Mouse (Mus musculus) erythroid progenitor cell, adult 5-6 weeks (primary cell): ENCODE results near the gene Gm13285. TPM values are rescaled to one million over a fixed set of nuclear protein-coding genes. Genes with fewer than 3 reads are reported as not detected.

Experiments
- total RNA-seq, 2 experiments: library from RNA; stranded (forward) in 1 of 2; stranded (reverse) in 1 of 2; fragments of 150-400 nt in 1 of 2; fragments of 186-747, 209-891 nt in 1 of 2; gene quantifications; 2 replicates each; pipeline versions ENCODE4 v1.2.3 to v1.2.4; 2015 to 2017; ENCODE audit warnings: low replicate concordance in 2 of 2

Gm13285 gene
- total RNA-seq, 2 experiments from 2014 or later, result not detected

Other genes starting within 250 kb of the Gm13285 start
Only the 30 nearest of the 31 such genes appear.
- gene Ifna14, start 227.9 kb upstream of the Gm13285 start, total RNA-seq (2015; ENCODE audit: low replicate concordance), result not detected in 2 replicates
- not detected in 2 replicates for gene Ifna14, start 227.9 kb upstream of the Gm13285 start, total RNA-seq (2017; ENCODE audit: low replicate concordance)
- not detected in 2 replicates for gene Ifna9, start 207.3 kb upstream of the Gm13285 start, total RNA-seq (2015; ENCODE audit: low replicate concordance)
- not detected in 2 replicates for gene Ifna9, start 207.3 kb upstream of the Gm13285 start, total RNA-seq (2017; ENCODE audit: low replicate concordance)
- not detected in 2 replicates for gene Ifna12, start 196.3 kb upstream of the Gm13285 start, total RNA-seq (2015; ENCODE audit: low replicate concordance)
- not detected in 2 replicates for gene Ifna12, start 196.3 kb upstream of the Gm13285 start, total RNA-seq (2017; ENCODE audit: low replicate concordance)
- gene C87499, start 165.3 kb upstream of the Gm13285 start, total RNA-seq (2015; ENCODE audit: low replicate concordance), result not detected in 2 replicates
- gene C87499, start 165.3 kb upstream of the Gm13285 start, total RNA-seq (2017; ENCODE audit: low replicate concordance), result not detected in 2 replicates
- not detected in 2 replicates for gene Ifna13, start 155.2 kb upstream of the Gm13285 start, total RNA-seq (2015; ENCODE audit: low replicate concordance)
- gene Ifna13, start 155.2 kb upstream of the Gm13285 start, total RNA-seq (2017; ENCODE audit: low replicate concordance), result not detected in 2 replicates
- not detected in 2 replicates for gene Ifna16, start 122.7 kb upstream of the Gm13285 start, total RNA-seq (2015; ENCODE audit: low replicate concordance)
- not detected in 2 replicates for gene Ifna16, start 122.7 kb upstream of the Gm13285 start, total RNA-seq (2017; ENCODE audit: low replicate concordance)
- not detected in 2 replicates for gene Ifna2, start 115.8 kb upstream of the Gm13285 start, total RNA-seq (2015; ENCODE audit: low replicate concordance)
- gene Ifna2, start 115.8 kb upstream of the Gm13285 start, total RNA-seq (2017; ENCODE audit: low replicate concordance), result not detected in 2 replicates
- not detected in 2 replicates for gene Ifnab, start 108.3 kb upstream of the Gm13285 start, total RNA-seq (2015; ENCODE audit: low replicate concordance)
- gene Ifnab, start 108.3 kb upstream of the Gm13285 start, total RNA-seq (2017; ENCODE audit: low replicate concordance), result not detected in 2 replicates
- not detected in 2 replicates for gene Gm26566, start 77.9 kb upstream of the Gm13285 start, total RNA-seq (2015; ENCODE audit: low replicate concordance)
- 0.51 TPM in 1 of 2 replicates, not detected in the other for gene Gm26566, start 77.9 kb upstream of the Gm13285 start, total RNA-seq (2017; ENCODE audit: low replicate concordance)
- gene Klhl9, start 77.2 kb upstream of the Gm13285 start, total RNA-seq (2015; ENCODE audit: low replicate concordance), result 20.1 and 22.0 TPM in 2 replicates
- gene Klhl9, start 77.2 kb upstream of the Gm13285 start, total RNA-seq (2017; ENCODE audit: low replicate concordance), result 21.1 and 31.8 TPM in 2 replicates
- not detected in 2 replicates for gene Gm13271, start 44.8 kb upstream of the Gm13285 start, total RNA-seq (2015; ENCODE audit: low replicate concordance)
- gene Gm13271, start 44.8 kb upstream of the Gm13285 start, total RNA-seq (2017; ENCODE audit: low replicate concordance), result not detected in 2 replicates
- not detected in 2 replicates for gene Gm13283, start 39.5 kb upstream of the Gm13285 start, total RNA-seq (2015; ENCODE audit: low replicate concordance)
- gene Gm13283, start 39.5 kb upstream of the Gm13285 start, total RNA-seq (2017; ENCODE audit: low replicate concordance), result not detected in 2 replicates
- not detected in 2 replicates for gene Gm13290, start 25.8 kb upstream of the Gm13285 start, total RNA-seq (2015; ENCODE audit: low replicate concordance)
- gene Gm13290, start 25.8 kb upstream of the Gm13285 start, total RNA-seq (2017; ENCODE audit: low replicate concordance), result not detected in 2 replicates
- gene Gm13289, start 22.7 kb upstream of the Gm13285 start, total RNA-seq (2015; ENCODE audit: low replicate concordance), result not detected in 2 replicates
- gene Gm13289, start 22.7 kb upstream of the Gm13285 start, total RNA-seq (2017; ENCODE audit: low replicate concordance), result not detected in 2 replicates
- gene Gm13272, start 19.8 kb upstream of the Gm13285 start, total RNA-seq (2015; ENCODE audit: low replicate concordance), result not detected in 2 replicates
- not detected in 2 replicates for gene Gm13272, start 19.8 kb upstream of the Gm13285 start, total RNA-seq (2017; ENCODE audit: low replicate concordance)
- gene Ifnz, start 17.5 kb upstream of the Gm13285 start, total RNA-seq (2015; ENCODE audit: low replicate concordance), result not detected in 2 replicates
- gene Ifnz, start 17.5 kb upstream of the Gm13285 start, total RNA-seq (2017; ENCODE audit: low replicate concordance), result not detected in 2 replicates
- not detected in 2 replicates for gene Gm13276, start 14.0 kb upstream of the Gm13285 start, total RNA-seq (2015; ENCODE audit: low replicate concordance)
- gene Gm13276, start 14.0 kb upstream of the Gm13285 start, total RNA-seq (2017; ENCODE audit: low replicate concordance), result not detected in 2 replicates
- gene Gm13277, start 11.0 kb upstream of the Gm13285 start, total RNA-seq (2015; ENCODE audit: low replicate concordance), result not detected in 2 replicates
- gene Gm13277, start 11.0 kb upstream of the Gm13285 start, total RNA-seq (2017; ENCODE audit: low replicate concordance), result not detected in 2 replicates
- gene Gm13278, start 8.1 kb upstream of the Gm13285 start, total RNA-seq (2015; ENCODE audit: low replicate concordance), result not detected in 2 replicates
- gene Gm13278, start 8.1 kb upstream of the Gm13285 start, total RNA-seq (2017; ENCODE audit: low replicate concordance), result not detected in 2 replicates
- not detected in 2 replicates for gene Gm13275, start 5.2 kb upstream of the Gm13285 start, total RNA-seq (2015; ENCODE audit: low replicate concordance)
- not detected in 2 replicates for gene Gm13275, start 5.2 kb upstream of the Gm13285 start, total RNA-seq (2017; ENCODE audit: low replicate concordance)
- not detected in 2 replicates for gene Gm13279, start 2.3 kb upstream of the Gm13285 start, total RNA-seq (2015; ENCODE audit: low replicate concordance)
- gene Gm13279, start 2.3 kb upstream of the Gm13285 start, total RNA-seq (2017; ENCODE audit: low replicate concordance), result not detected in 2 replicates
- not detected in 2 replicates for gene Gm13287, start 3.6 kb downstream of the Gm13285 start, total RNA-seq (2015; ENCODE audit: low replicate concordance)
- gene Gm13287, start 3.6 kb downstream of the Gm13285 start, total RNA-seq (2017; ENCODE audit: low replicate concordance), result not detected in 2 replicates
- gene Gm13288, start 5.9 kb downstream of the Gm13285 start, total RNA-seq (2015; ENCODE audit: low replicate concordance), result not detected in 2 replicates
- not detected in 2 replicates for gene Gm13288, start 5.9 kb downstream of the Gm13285 start, total RNA-seq (2017; ENCODE audit: low replicate concordance)
- not detected in 2 replicates for gene Ifna7, start 16.6 kb downstream of the Gm13285 start, total RNA-seq (2015; ENCODE audit: low replicate concordance)
- not detected in 2 replicates for gene Ifna7, start 16.6 kb downstream of the Gm13285 start, total RNA-seq (2017; ENCODE audit: low replicate concordance)
- not detected in 2 replicates for gene Ifna11, start 20.3 kb downstream of the Gm13285 start, total RNA-seq (2015; ENCODE audit: low replicate concordance)
- gene Ifna11, start 20.3 kb downstream of the Gm13285 start, total RNA-seq (2017; ENCODE audit: low replicate concordance), result not detected in 2 replicates
- not detected in 2 replicates for gene Ifna6, start 27.8 kb downstream of the Gm13285 start, total RNA-seq (2015; ENCODE audit: low replicate concordance)
- not detected in 2 replicates for gene Ifna6, start 27.8 kb downstream of the Gm13285 start, total RNA-seq (2017; ENCODE audit: low replicate concordance)
- not detected in 2 replicates for gene Ifna5, start 35.9 kb downstream of the Gm13285 start, total RNA-seq (2015; ENCODE audit: low replicate concordance)
- gene Ifna5, start 35.9 kb downstream of the Gm13285 start, total RNA-seq (2017; ENCODE audit: low replicate concordance), result not detected in 2 replicates
- gene Ifna4, start 42.2 kb downstream of the Gm13285 start, total RNA-seq (2015; ENCODE audit: low replicate concordance), result not detected in 2 replicates
- gene Ifna4, start 42.2 kb downstream of the Gm13285 start, total RNA-seq (2017; ENCODE audit: low replicate concordance), result not detected in 2 replicates
- gene Ifna1, start 50.4 kb downstream of the Gm13285 start, total RNA-seq (2015; ENCODE audit: low replicate concordance), result not detected in 2 replicates
- gene Ifna1, start 50.4 kb downstream of the Gm13285 start, total RNA-seq (2017; ENCODE audit: low replicate concordance), result not detected in 2 replicates
- gene Ifne, start 80.5 kb downstream of the Gm13285 start, total RNA-seq (2015; ENCODE audit: low replicate concordance), result not detected in 2 replicates
- gene Ifne, start 80.5 kb downstream of the Gm13285 start, total RNA-seq (2017; ENCODE audit: low replicate concordance), result not detected in 2 replicates